Mouse (Mus musculus): ENCODE results near the gene Tnfrsf21. TPM values are rescaled to one million over a fixed set of nuclear protein-coding genes. Genes with fewer than 3 reads are reported as not detected.

Tnfrsf21 gene
- total RNA-seq, 2 experiments from 2014 or later: 37.7 to 39.0 TPM

DNA sequence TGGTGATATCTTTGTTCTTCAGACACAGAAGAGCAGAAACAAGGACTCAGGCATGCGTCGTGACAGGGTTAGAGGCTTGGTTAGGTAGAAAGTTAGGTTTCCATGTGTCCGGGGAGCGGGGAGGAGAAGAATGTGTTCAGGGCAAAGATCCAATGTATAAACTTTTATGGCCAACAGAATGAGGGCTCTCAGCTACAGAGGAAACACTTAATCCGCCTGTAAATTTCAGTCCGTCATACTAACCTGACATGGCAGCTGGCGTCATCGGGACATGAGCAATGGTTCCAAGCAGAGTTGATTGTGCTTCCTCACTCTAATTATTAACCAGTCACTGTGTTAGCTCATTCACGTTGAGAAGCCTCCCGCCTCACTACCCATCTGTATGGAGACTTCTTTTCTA lies 100.4 kb downstream of the Tnfrsf21 start:
- no peak for DNase-seq
- intact Hi-C loops (cut with DNase I; ENCODE audit: low total_unique reads): no loop called here

DNA sequence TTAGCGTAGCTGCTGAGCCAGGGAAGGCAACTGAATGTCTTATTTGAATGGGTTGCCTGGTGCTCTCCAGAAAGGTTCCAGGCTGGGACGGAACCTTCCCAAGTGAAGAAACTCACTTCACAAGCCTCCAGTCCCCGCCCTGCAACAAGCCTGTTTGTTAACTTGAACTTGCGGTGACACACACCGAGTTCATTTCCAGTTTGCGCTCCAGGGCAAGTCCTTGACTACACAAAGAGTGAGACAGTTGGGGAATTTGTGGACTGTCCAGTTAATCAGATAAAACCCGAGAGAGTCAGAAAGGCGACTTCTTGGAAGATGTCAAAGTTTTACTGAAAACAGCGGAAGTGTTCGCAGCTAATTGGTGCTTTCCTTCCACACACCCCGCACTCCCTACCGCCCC lies 103.1 kb downstream of the Tnfrsf21 start:
- no peak for DNase-seq
- intact Hi-C loops (cut with DNase I; ENCODE audit: low total_unique reads): no loop called here

GRCm38 (mm10) chr17:43121096-43121495 lies 104.7 kb downstream of the Tnfrsf21 start:
- intact Hi-C loops (cut with DNase I; ENCODE audit: low total_unique reads): no loop called here
- no peak for DNase-seq

DNA sequence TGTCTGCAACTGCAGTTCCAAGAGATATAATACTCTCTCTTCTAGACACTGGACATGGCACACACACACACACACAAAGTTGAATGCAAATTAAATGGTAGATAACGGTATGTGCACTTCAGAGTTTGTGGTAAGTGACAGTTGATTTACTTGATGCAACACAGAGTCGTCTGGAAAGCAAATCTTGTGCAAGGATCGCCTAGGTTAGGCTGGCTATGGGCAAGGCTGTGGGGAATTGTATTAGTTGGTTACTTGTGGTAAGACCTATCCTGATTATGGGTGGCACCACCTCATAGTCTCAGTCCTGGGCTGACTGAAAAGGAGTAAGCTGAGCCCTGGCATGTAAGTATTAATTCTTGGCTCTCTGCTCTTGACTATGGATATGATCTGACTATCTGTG lies 112.0 kb downstream of the Tnfrsf21 start:
- no peak for DNase-seq
- intact Hi-C loops (cut with DNase I; ENCODE audit: low total_unique reads): no loop called here

DNA sequence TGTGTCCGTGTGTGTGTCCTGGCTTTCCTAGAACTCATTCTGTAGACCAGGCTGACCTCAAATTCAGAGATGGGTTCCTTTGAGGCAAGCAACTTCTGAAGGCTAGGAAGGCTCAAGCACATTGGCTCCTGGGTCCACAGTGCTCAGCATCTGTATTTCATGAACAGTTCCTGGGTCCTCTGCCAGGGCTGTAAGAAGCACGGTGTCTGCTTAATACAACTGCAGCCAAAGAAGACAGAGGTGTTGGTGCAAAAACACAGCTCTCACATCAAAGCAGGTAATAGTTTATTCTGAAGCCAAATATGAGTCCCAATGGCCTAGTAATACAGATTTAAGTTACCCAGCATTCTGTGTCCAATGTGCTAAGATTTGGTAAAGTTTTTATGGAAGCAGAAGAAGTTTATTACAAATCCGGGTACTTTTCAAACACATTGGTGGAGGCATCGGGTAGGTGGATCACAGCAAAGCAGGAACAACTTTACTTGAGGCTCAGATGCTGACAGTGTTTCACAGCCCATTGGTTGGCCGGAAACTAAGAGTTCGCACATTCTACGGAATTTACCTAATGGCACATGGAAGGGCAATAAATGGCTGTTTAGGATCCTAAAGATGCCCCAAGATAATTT lies 112.7 kb downstream of the Tnfrsf21 start:
- intact Hi-C loops (cut with DNase I; ENCODE audit: low total_unique reads): no loop called here
- DNase-seq: no peak

DNA sequence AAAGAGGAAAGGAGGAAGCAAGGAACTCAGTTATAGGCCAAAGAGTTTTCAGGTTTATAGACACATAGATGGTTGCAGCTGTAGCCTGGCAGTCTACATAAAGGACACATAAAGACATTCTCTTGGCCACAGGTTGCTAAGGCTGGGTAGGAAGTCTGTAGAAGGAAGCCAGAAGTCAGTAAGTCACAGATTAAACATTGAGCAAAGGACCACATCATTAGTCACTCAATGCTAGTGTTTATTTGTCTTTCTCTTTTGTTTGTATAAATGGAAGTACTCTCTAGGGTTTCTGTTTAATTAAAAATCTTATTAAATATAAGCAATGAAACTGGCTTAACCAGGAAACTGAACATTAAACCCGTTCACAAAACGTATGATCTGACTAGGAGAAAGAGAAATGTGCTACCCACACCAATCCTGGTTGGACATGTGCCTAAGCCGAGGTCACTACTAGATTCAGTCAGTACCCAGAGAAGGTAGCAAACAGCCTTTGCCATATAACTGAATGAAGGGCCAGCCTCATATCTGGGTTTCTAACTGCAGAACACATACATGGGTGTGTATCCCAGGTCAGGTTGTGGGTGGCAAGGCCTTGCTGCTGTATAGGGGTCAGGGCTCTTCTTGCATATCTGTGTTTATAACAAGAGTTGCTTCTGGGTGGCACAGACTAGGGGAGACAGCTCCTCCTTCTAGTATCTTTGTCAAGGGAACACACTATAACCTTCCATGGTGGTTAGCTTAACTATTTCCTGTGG lies 113.9 kb downstream of the Tnfrsf21 start:
- intact Hi-C loops (cut with DNase I; ENCODE audit: low total_unique reads): loop anchor here (10.0 kb wide), 1 partner anchor 95 kb away; no protein-coding TSS in a partner anchor
- no peak for DNase-seq

DNA sequence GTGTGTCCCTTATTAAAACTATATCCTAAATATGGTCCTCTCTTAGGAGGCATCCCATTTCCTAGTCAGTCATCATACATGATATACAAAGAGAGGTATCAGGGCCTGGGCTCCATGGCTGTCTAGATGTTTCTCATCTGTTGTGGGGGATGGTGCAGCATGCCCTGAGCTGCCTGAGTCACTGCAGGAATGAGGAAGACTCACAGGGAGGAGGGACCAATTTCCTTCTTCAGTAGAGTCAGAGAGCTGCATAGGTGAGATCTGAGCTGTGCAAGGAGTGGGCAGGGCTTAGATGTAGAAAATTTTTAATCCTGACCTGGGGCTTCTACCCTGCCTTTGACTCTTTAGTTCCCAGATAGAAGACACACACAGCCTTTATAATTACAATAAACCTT lies 114.5 kb downstream of the Tnfrsf21 start:
- DNase-seq: no peak
- intact Hi-C loops (cut with DNase I; ENCODE audit: low total_unique reads): loop anchor here (10.0 kb wide), 1 partner anchor 94 kb away; no protein-coding TSS in a partner anchor

GRCm38 (mm10) chr17:43132477-43132876 lies 116.1 kb downstream of the Tnfrsf21 start:
- intact Hi-C loops (cut with DNase I; ENCODE audit: low total_unique reads): loop anchor here (10.0 kb wide), 1 partner anchor 92 kb away; no protein-coding TSS in a partner anchor
- DNase-seq: no peak

DNA sequence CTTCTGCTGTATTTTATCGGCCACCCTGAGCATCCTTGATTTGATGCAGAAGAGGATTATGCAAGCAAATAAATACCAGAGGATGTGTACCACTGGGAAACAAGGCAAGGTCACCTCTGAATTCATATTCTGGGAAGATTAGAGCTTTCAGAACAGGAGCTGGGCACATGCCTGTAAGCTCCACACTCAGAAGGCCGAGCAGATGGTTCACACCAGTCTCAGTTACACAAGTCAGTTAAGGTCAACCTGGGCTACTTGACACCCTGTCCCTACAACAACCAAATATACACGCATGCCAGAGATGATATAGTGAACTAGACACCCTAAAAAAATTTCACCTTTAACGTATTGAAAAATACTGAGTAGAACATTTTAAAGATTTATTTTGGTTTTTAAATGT lies 116.8 kb downstream of the Tnfrsf21 start:
- intact Hi-C loops (cut with DNase I; ENCODE audit: low total_unique reads): loop anchor here (10.0 kb wide), 1 partner anchor 92 kb away; no protein-coding TSS in a partner anchor
- peak; percentile 18 for DNase-seq

- no peak for DNase-seq
- intact Hi-C loops (cut with DNase I; ENCODE audit: low total_unique reads): loop anchor here (10.0 kb wide), 1 partner anchor 90 kb away; no protein-coding TSS in a partner anchor
These were observed 118.6 kb downstream of the Tnfrsf21 start for GRCm38 (mm10) chr17:43134991-43135390.

DNA sequence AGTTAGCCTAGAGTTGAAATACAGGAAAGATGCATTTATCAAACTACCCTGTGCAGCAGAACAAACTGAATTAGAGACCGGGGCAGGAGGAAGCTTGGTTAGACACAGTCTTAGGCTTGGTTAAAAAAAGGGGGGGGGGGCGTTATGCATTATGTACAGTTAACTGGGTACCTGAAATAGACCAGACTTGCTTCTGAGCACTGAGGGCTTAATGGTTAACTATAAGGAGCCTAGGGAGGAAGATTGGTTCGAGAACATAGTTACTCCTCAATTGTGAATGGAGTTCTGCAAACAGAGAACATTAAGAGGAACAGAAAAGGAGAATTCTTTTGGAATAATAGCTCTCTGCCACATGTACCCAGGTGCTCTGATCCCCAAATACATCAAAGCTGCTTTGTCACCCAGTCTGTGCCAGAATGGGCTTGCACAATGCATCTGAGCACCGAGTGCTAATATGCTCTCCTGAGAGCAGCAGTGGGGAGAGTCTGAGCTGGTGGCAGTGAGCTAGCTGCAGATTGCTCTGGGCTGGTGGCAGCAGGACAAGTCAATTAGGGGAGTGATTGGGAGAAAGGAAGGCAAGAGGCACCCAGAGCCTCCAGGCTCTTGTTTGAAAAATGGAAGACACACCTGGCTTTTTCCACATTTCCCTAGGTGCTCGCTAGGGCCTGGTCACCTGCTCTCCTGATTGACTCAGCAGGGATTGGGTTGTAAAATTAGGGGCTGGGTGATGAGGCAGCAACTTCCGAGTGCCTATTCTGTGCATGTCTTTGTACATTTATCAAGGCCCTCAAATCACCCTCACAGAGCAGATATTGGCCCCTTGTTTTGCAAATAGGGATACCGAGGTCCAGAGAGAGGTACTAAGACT lies 119.3 kb downstream of the Tnfrsf21 start:
- intact Hi-C loops (cut with DNase I; ENCODE audit: low total_unique reads): loop anchor here (10.0 kb wide), 1 partner anchor 89 kb away; no protein-coding TSS in a partner anchor
- no peak for DNase-seq

- no peak for DNase-seq
- intact Hi-C loops (cut with DNase I; ENCODE audit: low total_unique reads): loop anchor here (10.0 kb wide), 1 partner anchor 88 kb away; no protein-coding TSS in a partner anchor
These were observed 120.4 kb downstream of the Tnfrsf21 start for GRCm38 (mm10) chr17:43136720-43137119.

GRCm38 (mm10) chr17:43137838-43138237 lies 121.5 kb downstream of the Tnfrsf21 start:
- intact Hi-C loops (cut with DNase I; ENCODE audit: low total_unique reads): loop anchor here (10.0 kb wide), 1 partner anchor 87 kb away; no protein-coding TSS in a partner anchor
- DNase-seq: no peak

GRCm38 (mm10) chr17:43138356-43138755 lies 122.0 kb downstream of the Tnfrsf21 start:
- DNase-seq: no peak
- intact Hi-C loops (cut with DNase I; ENCODE audit: low total_unique reads): loop anchor here (10.0 kb wide), 1 partner anchor 86 kb away; no protein-coding TSS in a partner anchor

Other genes with a start within 250 kb of the Tnfrsf21 start
- 10 to 100 TPM; 18.0 to 20.7 TPM for gene Cd2ap, start 139.9 kb upstream of the Tnfrsf21 start, total RNA-seq (2021)